Mouse (Mus musculus) embryonic facial prominence, embryonic 10.5 days (tissue): Measurements from ENCODE around the gene Agpat2. TPM values are rescaled to one million over a fixed set of nuclear protein-coding genes. Genes with fewer than 3 reads are reported as not detected.

Source experiments
- DNase-seq: peaks from one replicate; pipeline ENCODE4 v3.0.0-alpha.2; 2017; ENCODE audit warnings: low spot score
- H3K27ac ChIP-seq: fragments of 300-500 bp; sonication (generic); replicated peaks from 2 replicates; pipeline ENCODE4 v1.5.1; 2016; ENCODE audit warnings: mild to moderate bottlenecking
- H3K27me3 ChIP-seq: fragments of 300-500 bp; sonication (generic); replicated peaks from 2 replicates; pipeline ENCODE4 v1.6.1; 2016; ENCODE audit warnings: low read depth, mild to moderate bottlenecking; ENCODE audit not compliant: poor library complexity, severe bottlenecking
- H3K36me3 ChIP-seq: fragments of 300-500 bp; sonication (generic); replicated peaks from 2 replicates; pipeline ENCODE4 v1.6.1; 2016; ENCODE audit warnings: mild to moderate bottlenecking, moderate library complexity
- H3K4me1 ChIP-seq: fragments of 300-500 bp; sonication (generic); 2 replicates; pipeline ENCODE4 v1.6.1; 2016
- H3K4me3 ChIP-seq: fragments of 300-500 bp; sonication (generic); 2 replicates; pipeline ENCODE4 v1.5.1; 2016; ENCODE audit warnings: mild to moderate bottlenecking, moderate library complexity
- H3K9me3 ChIP-seq: fragments of 300-500 bp; sonication (generic); 2 replicates; pipeline ENCODE4 v1.6.1; 2016; ENCODE audit warnings: mild to moderate bottlenecking
- WGBS: fragments of 180-500 bp; shearing (Covaris S2); methylation state at CpG from one replicate; pipeline ENCODE4 v1.1.7; 2016; 5-methylcytosine and 5-hydroxymethylcytosine counted together
- polyA plus RNA-seq: library from polyadenylated mRNA; unstranded; fragments of >200 nt; fragmentation: Nextera tagmentation; extraction: Ambion mirVana; gene quantifications from 2 replicates; pipeline ENCODE4 v1.2.1, GENCODE M21; 2016

Agpat2 gene
- polyA plus RNA-seq, 1 experiment from 2014 or later: 12.4 TPM

GRCm38 (mm10) chr2:26602631-26603030 lies 1.6 kb downstream of the Agpat2 start:
- no peaks in the 10 kb centered on the region for H3K36me3 ChIP-seq
- H3K27ac ChIP-seq: no peak overlapping the region
- H3K4me1 ChIP-seq: peaks cover 41% of the 10 kb centered on the region
- peak overlapping the region; percentile 74 for H3K4me3 ChIP-seq
- WGBS: 84% methylated on average over 5 of the region's 5 CpGs
- H3K9me3 ChIP-seq: no peaks in the 10 kb centered on the region
- H3K27me3 ChIP-seq: peaks cover 64% of the 10 kb centered on the region
- DNase-seq: no peak

- no peak overlapping the region for H3K4me3 ChIP-seq
- H3K9me3 ChIP-seq: no peaks in the 10 kb centered on the region
- H3K27me3 ChIP-seq: peaks cover 54% of the 10 kb centered on the region
- no peak for DNase-seq
- H3K36me3 ChIP-seq: no peaks in the 10 kb centered on the region
- H3K27ac ChIP-seq: no peak overlapping the region
- WGBS: 87% methylated on average over 1 of the region's 1 CpGs
- H3K4me1 ChIP-seq: peaks cover 31% of the 10 kb centered on the region
Observed at GRCm38 (mm10) chr2:26601595-26601994, 2.6 kb downstream of the Agpat2 start.

DNA sequence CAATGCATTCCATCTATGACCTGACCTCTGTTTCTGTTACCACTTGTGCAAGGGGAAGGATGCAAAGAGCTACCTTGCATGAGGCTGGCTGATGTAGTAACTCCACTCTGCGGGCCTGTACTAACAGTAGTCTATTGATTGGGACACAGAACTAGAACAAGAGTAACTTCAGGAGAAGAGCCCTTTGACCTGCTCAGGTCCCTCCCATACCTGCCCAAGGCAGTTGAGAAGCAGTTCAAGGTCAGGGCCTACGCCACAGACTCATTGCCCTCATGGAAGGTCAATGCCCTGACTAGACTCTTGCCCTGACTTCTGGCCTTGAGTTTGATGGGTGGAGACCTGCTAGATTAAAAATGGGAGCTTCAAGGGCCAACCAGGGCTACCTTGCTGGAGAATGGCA lies 3.6 kb downstream of the Agpat2 start:
- no peaks in the 10 kb centered on the region for H3K9me3 ChIP-seq
- WGBS: 70% methylated on average over 2 of the region's 2 CpGs
- H3K27ac ChIP-seq: no peak overlapping the region
- peaks cover 31% of the 10 kb centered on the region for H3K4me1 ChIP-seq
- no peaks in the 10 kb centered on the region for H3K36me3 ChIP-seq
- DNase-seq: no peak
- peaks cover 44% of the 10 kb centered on the region for H3K27me3 ChIP-seq
- no peak overlapping the region for H3K4me3 ChIP-seq

- H3K9me3 ChIP-seq: no peaks in the 10 kb centered on the region
- peaks cover 2% of the 10 kb centered on the region; the same call in 1 of the 2 replicates for H3K36me3 ChIP-seq
- WGBS: 89% methylated on average over 4 of the region's 4 CpGs
- H3K27ac ChIP-seq: no peak overlapping the region
- no peak overlapping the region for H3K4me3 ChIP-seq
- DNase-seq: no peak
- H3K4me1 ChIP-seq: peaks cover 31% of the 10 kb centered on the region
- H3K27me3 ChIP-seq: peaks cover 37% of the 10 kb centered on the region
Observed at GRCm38 (mm10) chr2:26599965-26600364, 4.3 kb downstream of the Agpat2 start.

- peaks cover 12% of the 10 kb centered on the region for H3K36me3 ChIP-seq
- no peak overlapping the region for H3K27ac ChIP-seq
- no peaks in the 10 kb centered on the region for H3K9me3 ChIP-seq
- no peak for DNase-seq
- WGBS: 80% methylated on average over 3 of the region's 3 CpGs
- peaks cover 25% of the 10 kb centered on the region for H3K4me1 ChIP-seq
- H3K27me3 ChIP-seq: peaks cover 22% of the 10 kb centered on the region
- no peak overlapping the region for H3K4me3 ChIP-seq
Observed at GRCm38 (mm10) chr2:26598462-26598861, 5.8 kb downstream of the Agpat2 start.

GRCm38 (mm10) chr2:26597810-26598209 lies 6.4 kb downstream of the Agpat2 start:
- Histone ChIP-seq H3K27ac (no peak overlapping the region), H3K9me3 (no peaks in the 10 kb centered on the region), H3K27me3 (peaks cover 16% of the 10 kb centered on the region), H3K36me3 (peaks cover 19% of the 10 kb centered on the region), H3K4me3 (no peak overlapping the region), H3K4me1 (peaks cover 21% of the 10 kb centered on the region)
- DNase-seq: no peak
- WGBS: 91% methylated on average over 2 of the region's 2 CpGs

DNA sequence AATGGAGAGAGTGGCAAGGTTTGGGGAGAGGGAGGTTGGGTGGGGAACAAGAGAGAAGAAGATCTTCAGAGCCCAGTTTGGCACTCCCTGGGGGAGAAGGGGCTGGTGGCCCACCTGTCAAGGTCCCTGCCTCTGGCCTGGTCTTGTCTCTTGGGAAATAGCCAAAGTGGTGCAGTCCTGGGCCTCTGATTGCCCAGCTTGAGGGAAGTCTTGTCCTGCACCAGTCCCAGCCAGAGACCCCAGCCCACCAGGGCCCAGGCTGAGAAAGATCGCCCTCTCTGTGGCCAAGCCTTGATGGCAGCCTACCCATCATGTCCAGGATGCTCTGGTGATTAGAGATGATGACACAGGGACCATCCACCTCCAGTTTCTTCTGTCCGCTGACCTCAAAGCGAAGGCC lies 7.3 kb downstream of the Agpat2 start:
- 95% methylated on average over 3 of the region's 3 CpGs for WGBS
- Histone ChIP-seq H3K27ac (no peak overlapping the region), H3K4me3 (no peak overlapping the region), H3K4me1 (peaks cover 18% of the 10 kb centered on the region; the same call in 1 of the 2 replicates), H3K36me3 (peaks cover 19% of the 10 kb centered on the region), H3K9me3 (no peaks in the 10 kb centered on the region), H3K27me3 (peaks cover 7% of the 10 kb centered on the region; the same call in 1 of the 2 replicates)
- no peak for DNase-seq

DNA sequence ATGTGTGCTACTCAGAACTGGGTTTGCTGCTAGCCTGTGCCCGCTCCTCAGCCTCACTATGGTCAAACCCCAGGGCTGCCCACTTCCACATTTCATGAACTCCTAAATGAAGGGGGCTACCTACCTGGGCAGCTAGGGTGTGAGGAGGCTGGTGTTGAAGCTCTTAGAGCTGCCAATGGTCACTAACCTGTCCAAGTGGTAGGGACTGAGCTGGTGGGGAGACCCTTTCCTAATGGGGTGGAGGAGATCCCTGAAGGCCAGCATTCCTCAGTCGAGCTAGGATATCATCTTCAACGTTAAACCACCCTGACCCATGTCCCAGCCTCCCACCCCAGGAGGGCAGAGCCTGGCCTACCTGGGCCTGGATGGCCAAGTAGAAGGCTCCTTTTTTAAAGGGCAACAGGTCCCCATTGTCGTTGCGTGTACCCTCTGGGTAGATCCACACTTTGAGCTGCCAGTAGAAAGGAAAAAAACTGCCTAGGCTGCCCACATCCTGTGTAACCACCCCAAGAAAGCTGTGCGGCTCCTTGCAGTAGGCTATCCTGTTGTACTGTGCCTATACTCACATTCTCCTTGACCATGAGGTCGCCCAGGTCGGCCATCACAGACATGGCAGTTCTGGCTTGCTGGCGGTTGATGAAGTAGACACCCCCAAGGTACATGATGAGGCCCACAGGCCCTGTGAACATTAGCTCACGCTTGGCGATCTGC lies 8.3 kb downstream of the Agpat2 start:
- H3K27me3 ChIP-seq: no peaks in the 10 kb centered on the region
- H3K4me3 ChIP-seq: no peak overlapping the region
- no peak overlapping the region for H3K27ac ChIP-seq
- H3K4me1 ChIP-seq: peaks cover 16% of the 10 kb centered on the region; the same call in 1 of the 2 replicates
- peaks cover 19% of the 10 kb centered on the region for H3K36me3 ChIP-seq
- no peak for DNase-seq
- no peaks in the 10 kb centered on the region for H3K9me3 ChIP-seq
- WGBS: 90% methylated on average over 11 of the region's 11 CpGs

- DNase-seq: no peak
- Histone ChIP-seq H3K27me3 (no peaks in the 10 kb centered on the region), H3K27ac (no peak overlapping the region), H3K36me3 (peaks cover 21% of the 10 kb centered on the region), H3K9me3 (no peaks in the 10 kb centered on the region), H3K4me3 (no peak overlapping the region), H3K4me1 (0 out of 2 replicates have a peak, but pooled peaks cover 8% of the 10 kb centered on the region)
- 81% methylated on average over 6 of the region's 6 CpGs for WGBS
Observed at GRCm38 (mm10) chr2:26594934-26595724, 9.1 kb downstream of the Agpat2 start.

GRCm38 (mm10) chr2:26594461-26594933 lies 9.7 kb downstream of the Agpat2 start:
- 0 out of 2 replicates have a peak, but pooled peaks cover 8% of the 10 kb centered on the region for H3K4me1 ChIP-seq
- peaks cover 21% of the 10 kb centered on the region for H3K36me3 ChIP-seq
- H3K27ac ChIP-seq: no peak overlapping the region
- H3K9me3 ChIP-seq: no peaks in the 10 kb centered on the region
- 88% methylated on average over 7 of the region's 7 CpGs for WGBS
- H3K4me3 ChIP-seq: no peak overlapping the region
- DNase-seq: no peak
- no peaks in the 10 kb centered on the region for H3K27me3 ChIP-seq

DNA sequence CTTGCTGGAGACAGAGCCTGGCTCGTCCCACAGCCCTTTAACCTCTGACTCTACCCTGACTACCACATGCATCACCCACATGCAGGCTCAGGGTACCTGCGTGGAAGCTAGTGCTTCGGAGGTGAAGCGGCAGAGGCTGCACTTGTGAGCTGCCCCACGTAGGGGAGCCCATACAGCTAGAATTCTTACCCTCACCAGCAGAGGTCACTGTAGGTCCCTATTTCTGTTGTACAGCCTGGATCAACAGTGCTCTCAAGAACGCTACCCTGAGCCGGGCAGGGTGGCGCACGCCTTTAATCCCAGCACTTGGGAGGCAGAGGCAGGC lies 10.2 kb downstream of the Agpat2 start:
- H3K4me3 ChIP-seq: no peak overlapping the region
- peaks cover 10% of the 10 kb centered on the region; the same call in 1 of the 2 replicates for H3K4me1 ChIP-seq
- no peaks in the 10 kb centered on the region for H3K27me3 ChIP-seq
- H3K36me3 ChIP-seq: peaks cover 21% of the 10 kb centered on the region
- 73% methylated on average over 9 of the region's 9 CpGs for WGBS
- no peak overlapping the region for H3K27ac ChIP-seq
- DNase-seq: peak; percentile 42
- H3K9me3 ChIP-seq: no peaks in the 10 kb centered on the region

DNA sequence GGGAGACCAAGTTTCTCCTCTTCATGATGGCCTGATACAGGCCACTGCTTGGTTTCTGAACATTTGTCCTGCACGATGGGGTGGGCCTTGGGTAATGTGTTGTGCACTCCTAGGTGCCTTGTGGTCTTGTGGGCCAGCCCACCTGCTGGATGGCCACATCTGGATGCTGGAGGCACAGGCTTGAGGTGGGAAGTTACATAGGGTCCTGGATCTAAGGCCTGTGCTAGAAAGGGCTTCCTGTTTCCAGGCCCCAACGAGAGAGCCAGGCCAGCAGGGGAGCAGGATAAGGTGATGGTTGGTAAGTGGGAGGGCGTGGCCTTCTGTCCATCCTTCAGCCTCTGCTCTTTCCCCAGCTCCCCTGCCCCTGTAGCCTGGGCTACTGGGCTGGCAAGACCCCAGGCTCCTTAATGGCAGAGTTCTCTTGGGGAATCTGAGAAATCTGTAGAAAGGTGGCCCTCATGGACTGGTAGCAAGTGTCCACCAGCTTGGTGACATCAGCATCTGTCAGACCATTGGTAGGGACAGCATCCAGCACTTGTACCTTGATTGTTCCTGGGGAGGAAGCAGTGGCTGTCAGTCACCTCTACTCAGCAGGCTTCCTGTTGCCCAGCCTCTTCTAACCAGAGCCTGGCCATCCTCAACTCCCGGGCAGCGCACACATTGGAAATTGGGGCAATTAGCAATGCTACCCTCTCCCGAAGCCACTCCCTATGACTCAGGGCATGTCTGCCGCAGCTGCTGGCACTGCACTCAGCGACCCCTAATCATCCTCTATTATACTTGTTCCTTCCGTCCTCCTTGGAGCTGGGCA lies 10.8 kb downstream of the Agpat2 start:
- H3K9me3 ChIP-seq: no peaks in the 10 kb centered on the region
- H3K27ac ChIP-seq: no peak overlapping the region
- peaks cover 21% of the 10 kb centered on the region for H3K36me3 ChIP-seq
- peak; percentile 21 for DNase-seq
- peaks cover 16% of the 10 kb centered on the region for H3K4me1 ChIP-seq
- 73% methylated on average over 9 of the region's 9 CpGs for WGBS
- H3K27me3 ChIP-seq: no peaks in the 10 kb centered on the region
- H3K4me3 ChIP-seq: no peak overlapping the region
